21 mouse cellular contexts compared by ENCODE assay signal in genomic region chr1:50806321-50806720, GRCm38 (mm10).
DNase-seq lines count a peak whose midpoint lies in the region; TF ChIP-seq lines count a peak whose summit lies in the region.
"Had no signal": no experiment of that assay in that cellular context is flagged by ENCODE, and none has a peak within 500 bp of the region (broad histone marks: within the 10 kb centered on the region; RNA-seq: fewer than 3 reads in every experiment).

No protein-coding gene starts in this region.

- no peak for DNase-seq in layer of hippocampus, adult 2 months (ENCODE audit: low spot score in 2 of 2)
- DNase-seq in layer of hippocampus, postnatal 14 days (ENCODE audit: low spot score in 2 of 2), result no peak
- peak; percentile 1 to 26 for DNase-seq in left cerebral cortex, adult 9 months (ENCODE audit: low spot score in 2 of 2)
- no peak for DNase-seq in left cerebral cortex, adult 11 months (ENCODE audit: low spot score)
- peak; percentile 76 for DNase-seq in brain, adult 2 months (ENCODE audit: low read depth, low spot score)
- DNase-seq in left cerebral cortex, postnatal 25 days (ENCODE audit: low spot score in 2 of 2), result peak; percentile 4 to 79
- no peak for DNase-seq in adrenal gland, postnatal 10 days
- DNase-seq: adrenal gland, adult 2 months; adrenal gland, postnatal 36 days; cerebellum, adult 11 months; cerebellum, adult 8-10 months; cerebellum, postnatal 14 days; embryo, embryonic 11 days; gastrocnemius, postnatal 10 days; heart, adult 18-20 months had no signal

- peak overlapping the region; percentile 67 for H3K27ac ChIP-seq in layer of hippocampus, adult 2 months
- H3K27ac ChIP-seq: embryonic facial prominence, embryonic 15.5 days; forebrain, embryonic 10.5 days; hindbrain, embryonic 10.5 days; hindbrain, embryonic 14.5 days had no signal

- H3K4me3 ChIP-seq in layer of hippocampus, adult 2 months, result no peak overlapping the region
- H3K4me3 ChIP-seq: embryonic facial prominence, embryonic 15.5 days; erythroblast, embryonic 14.5 days; forebrain, embryonic 10.5 days; heart, embryonic 12.5 days; hindbrain, embryonic 10.5 days had no signal

- intact Hi-C loops in left cerebral cortex, postnatal 25 days (cut with DNase I), result no loop called here

- no peak for TF ChIP-seq CTCF in layer of hippocampus, adult 2 months (conservative IDR thresholded peaks at IDR 0.05)

Comparison
In these comparisons a context has a peak if more than half of its experiments do, and no peak if none do; other contexts are left out.
1. DNase-seq: peak in left cerebral cortex, adult 9 months (2 of 2), brain, adult 2 months (single experiment) and left cerebral cortex, postnatal 25 days (2 of 2); none in layer of hippocampus, adult 2 months (0 of 2), layer of hippocampus, postnatal 14 days (0 of 2), left cerebral cortex, adult 11 months (single experiment) and adrenal gland, postnatal 10 days (single experiment).